Mouse (Mus musculus) urinary bladder, postnatal 25 days (tissue): Measurements from ENCODE around the gene Rcsd1.
"Not testable (repeated sequence)": the region's sequence is repeated elsewhere in the genome, so short reads cannot be mapped to it uniquely, and the experiment has no call there.

Source experiments
- DNase-seq: peaks from one replicate; pipeline ENCODE4 v3.0.0; 2022; ENCODE audit warnings: low spot score

Gene Rcsd1

GRCm38 (mm10) chr1:165689845-165690244 lies 19.7 kb downstream of the Rcsd1 start:
- no peak for DNase-seq

DNA sequence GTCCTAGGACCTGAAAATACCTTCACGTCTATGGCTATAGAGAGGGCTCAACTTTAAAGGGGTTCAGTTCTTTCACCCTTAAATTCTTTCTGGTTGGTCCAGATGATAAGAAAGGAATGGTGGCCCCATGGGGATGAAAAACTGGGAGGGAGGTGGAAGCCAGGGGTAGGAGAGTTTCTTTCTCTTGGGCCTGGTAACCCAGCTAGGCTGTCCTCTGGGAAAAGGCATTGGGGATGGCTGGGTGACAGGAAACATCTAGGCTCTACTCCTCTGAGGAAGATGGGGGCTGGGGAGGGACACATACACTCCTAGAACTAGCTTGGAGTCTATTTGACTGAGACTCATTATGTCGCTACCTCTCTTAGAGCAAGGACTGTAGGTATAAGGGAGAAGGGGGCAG lies 21.7 kb downstream of the Rcsd1 start:
- DNase-seq = no peak

DNA sequence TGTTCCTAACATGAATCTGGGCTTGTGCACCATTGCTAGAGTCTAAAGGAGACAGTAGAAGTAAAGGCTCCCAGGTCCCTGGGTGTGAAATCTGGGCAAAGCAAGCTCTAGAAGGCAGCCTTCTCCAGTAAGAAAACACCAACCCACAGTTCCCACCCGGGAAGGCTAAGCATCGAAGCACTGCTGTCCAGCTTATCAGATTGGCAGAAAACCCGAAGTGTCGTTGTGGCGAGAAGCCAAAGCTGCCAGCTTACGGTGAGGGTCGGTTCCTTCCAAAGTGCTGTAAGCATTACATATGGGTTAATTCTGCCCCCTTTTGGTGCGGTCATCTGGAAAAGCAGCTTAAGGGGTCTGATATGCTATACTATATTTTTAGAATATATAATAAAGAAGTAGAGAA lies 22.6 kb downstream of the Rcsd1 start:
- no peak for DNase-seq

DNA sequence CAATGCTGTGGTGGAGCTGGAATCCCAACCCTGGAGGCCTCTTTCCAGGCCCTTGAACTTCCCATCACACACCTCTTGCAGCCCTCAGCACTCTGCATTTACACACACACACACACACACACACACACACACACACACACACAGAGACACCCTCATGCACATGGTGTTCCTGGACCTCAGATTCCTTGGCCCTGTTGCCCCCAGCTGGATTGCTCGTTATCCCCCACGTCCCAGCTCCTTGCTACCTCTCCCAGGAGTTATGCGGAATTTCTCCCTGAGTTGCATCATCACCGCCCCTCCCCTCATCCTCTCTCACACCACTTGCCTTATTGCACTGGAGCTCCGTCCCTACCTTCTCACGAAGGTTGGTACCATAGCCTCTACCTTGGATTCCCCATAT lies 23.2 kb downstream of the Rcsd1 start:
- DNase-seq = no peak

- DNase-seq = no peak
These were observed 25.0 kb downstream of the Rcsd1 start for GRCm38 (mm10) chr1:165684261-165685203.

DNA sequence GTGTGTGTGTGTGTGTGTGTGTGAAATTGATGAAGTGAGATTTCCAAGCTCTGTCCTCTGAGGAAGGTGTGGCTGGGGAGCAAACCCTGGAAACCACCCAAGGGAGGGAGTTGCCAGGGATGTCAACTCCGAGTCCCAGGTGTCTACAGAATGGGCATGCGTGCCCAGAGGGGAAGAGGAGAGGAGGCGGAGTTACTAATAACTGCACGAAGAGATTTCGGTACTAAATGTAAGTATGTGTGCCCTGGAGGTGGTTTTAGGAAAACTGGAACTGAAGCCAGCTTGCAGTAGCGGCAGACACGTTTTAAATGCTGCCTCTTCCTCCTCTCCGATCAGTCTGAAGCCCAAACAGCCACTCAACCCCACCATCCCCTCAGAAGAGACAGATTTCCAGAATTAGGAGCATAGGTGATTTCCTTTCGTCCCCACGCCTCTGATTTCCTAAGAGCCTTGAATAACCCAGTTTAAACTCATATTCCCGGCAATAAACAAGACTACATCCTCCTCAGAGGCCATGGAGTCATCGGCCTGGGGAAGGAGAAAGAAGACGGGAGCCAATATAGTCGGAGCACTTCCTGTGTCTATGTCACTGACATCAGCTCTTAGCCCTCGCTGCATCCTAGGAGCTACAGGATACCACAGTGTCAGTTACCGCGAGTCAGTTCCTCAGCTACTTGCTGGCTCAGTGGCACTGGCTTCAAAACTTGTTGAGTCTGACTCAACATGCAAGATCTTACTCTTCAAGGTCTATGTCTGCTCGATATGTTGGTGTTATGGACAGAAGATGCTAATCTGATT lies 27.3 kb downstream of the Rcsd1 start:
- DNase-seq = no peak

DNA sequence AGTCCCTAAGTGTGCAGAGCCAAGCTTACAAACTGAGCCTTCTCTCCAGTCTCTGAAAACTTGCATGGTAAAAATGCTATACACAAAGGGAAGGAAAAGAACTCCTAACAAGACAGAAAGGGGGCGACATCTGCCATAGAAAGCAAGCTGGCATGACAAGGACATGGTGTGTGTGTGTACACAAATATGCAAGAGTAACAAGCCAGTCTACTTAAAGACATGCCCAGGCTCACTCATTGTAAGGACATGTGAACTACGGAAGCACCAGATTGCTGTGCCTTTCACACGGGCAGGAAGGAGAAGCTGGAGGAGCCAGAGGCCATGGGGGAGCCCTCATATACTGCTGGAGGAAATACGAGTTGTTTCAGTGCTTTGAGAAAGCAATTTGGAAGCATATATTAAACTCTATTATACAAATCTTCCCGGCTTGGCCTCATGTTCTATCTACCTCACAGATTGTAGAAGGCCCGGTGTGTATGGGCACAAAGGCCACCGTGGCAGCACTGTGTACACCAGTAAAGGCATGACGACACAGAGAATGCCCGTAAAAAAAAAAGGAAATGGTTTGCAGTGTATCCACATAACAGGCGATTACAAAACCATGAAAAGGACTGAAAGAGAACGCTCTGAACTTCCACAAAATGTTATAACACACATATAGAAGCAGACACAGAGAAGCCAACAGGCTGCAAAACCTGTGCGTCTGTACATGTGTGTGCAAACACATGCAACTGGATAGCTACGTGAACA lies 28.3 kb downstream of the Rcsd1 start:
- no peak for DNase-seq

GRCm38 (mm10) chr1:165680086-165680485 lies 29.5 kb downstream of the Rcsd1 start:
- not testable (repeated sequence) for DNase-seq

- DNase-seq = no peak
These were observed 29.9 kb downstream of the Rcsd1 start for GRCm38 (mm10) chr1:165679618-165679997.

GRCm38 (mm10) chr1:165678861-165679617 lies 30.5 kb downstream of the Rcsd1 start:
- no peak for DNase-seq

DNA sequence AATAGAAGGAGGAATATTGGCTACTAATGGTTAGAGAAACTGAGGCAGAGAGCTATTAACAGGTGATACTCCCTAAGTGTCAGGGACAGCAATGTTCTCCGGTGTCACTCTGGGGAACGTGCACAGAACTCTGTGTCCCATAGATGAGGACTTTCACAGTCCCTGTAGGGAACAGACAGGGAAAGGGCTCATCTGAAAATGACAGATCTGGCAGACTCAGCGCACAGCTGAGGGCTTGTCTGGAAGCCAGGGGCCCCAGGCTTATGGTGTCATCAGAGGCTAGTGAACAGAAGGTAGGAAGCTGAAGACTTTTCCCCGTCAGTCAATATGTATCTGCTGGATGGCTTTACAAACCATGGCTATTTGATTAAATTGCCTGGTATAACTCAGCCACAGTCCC lies 32.0 kb downstream of the Rcsd1 start:
- no peak for DNase-seq

DNA sequence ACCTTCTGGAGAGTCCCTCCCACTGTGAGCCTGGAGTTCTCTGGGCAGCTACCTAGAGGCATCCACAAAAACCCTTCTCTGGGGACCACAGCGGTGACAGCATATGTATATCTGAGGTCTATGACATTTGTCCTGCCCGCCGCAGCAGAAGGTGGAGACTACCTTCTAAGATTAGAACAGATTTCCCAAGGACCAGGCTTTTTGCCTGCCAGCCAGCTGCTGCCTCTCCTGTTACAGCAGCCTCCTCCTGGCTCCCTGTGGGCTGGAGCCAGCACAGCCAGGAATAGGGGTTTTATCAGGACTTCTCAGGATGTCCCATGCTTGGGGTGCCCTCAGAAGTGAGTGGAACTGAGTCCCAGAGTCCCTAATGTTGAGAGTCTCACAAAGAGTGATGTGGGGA lies 32.6 kb downstream of the Rcsd1 start:
- no peak for DNase-seq

GRCm38 (mm10) chr1:165675167-165675566 lies 34.4 kb downstream of the Rcsd1 start:
- DNase-seq = no peak

- no peak for DNase-seq
These were observed 37.2 kb downstream of the Rcsd1 start for GRCm38 (mm10) chr1:165672355-165672754.

DNA sequence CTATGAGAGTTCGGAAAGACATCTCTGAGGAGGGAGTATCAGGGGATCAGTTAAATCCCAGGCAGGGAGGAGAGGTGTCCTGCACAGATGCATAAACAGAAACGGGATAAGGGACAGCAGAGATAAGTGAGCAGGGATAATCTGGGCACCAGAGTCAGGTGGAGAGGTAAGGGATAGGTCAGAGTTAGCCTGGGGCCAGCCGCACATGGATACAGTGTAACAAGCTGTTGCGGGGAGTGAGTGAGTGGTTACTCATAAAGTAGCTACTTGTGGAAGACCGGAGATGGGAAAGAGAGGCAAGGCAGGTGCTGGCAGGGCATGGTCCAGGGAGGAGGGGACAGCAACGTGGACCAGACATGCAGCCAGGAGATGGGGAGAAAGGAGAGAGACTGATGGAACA lies 39.5 kb downstream of the Rcsd1 start:
- DNase-seq = no peak

DNA sequence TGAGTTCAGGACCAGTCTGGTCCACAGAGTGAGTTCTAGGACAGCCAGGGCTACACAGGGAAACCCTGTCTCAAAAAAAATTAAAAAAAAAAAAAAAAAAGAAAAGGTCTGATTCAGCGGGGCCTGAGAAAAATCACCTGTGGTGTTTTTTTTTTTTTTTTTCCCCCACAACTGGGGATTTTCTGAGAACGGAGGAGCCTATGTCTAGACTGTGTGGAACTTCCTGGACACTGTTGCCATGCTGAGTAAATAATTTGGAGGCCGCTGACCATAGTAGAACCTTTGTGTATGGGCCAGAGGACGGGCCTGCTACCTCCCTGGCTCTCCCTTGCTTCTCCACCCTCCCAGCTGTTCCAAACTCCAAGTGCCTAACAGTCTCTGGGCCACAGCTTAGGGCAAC lies 40.7 kb downstream of the Rcsd1 start:
- no peak for DNase-seq

DNA sequence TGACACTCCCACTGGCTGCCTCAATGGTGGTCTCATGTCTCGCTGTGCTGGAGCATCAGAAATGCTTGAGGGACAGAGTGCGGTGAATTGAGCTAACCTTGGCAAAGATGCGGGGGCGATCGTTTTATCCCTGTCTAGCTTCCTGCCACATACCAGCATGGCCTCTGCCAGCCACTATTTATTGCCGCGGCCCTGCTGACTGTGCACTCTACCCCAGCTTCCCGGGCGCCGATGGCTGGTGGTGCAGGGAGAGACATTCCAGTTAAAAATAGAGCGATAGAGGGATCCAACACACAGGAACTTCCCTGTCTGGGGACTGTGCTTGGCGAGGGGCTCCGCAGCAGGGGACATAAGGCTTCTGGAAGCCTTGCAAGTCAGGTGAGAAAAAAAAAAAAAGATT lies 42.2 kb downstream of the Rcsd1 start:
- no peak for DNase-seq

GRCm38 (mm10) chr1:165666944-165667343 lies 42.6 kb downstream of the Rcsd1 start:
- no peak for DNase-seq

GRCm38 (mm10) chr1:165665758-165666157 lies 43.8 kb downstream of the Rcsd1 start:
- DNase-seq = no peak

DNA sequence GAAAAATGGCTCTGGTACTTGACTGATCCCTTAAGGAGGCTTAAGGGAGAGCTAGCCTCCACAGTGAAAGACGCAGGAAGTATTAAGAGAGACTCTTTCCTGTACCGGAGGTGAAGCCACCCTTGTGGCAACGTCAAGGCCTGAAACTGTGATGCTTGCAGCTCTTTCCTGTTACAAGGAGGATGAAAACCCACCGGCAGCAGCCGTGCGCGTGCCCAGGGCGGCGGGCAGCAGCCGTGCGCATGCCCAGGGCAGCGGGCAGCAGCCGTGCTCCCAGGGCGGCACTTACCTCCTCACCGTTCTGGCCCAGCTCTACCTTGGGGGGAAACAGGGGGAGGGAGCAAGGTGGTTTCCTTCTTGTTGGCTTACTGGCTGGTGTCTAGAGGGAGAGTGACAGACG lies 46.3 kb downstream of the Rcsd1 start:
- no peak for DNase-seq

DNA sequence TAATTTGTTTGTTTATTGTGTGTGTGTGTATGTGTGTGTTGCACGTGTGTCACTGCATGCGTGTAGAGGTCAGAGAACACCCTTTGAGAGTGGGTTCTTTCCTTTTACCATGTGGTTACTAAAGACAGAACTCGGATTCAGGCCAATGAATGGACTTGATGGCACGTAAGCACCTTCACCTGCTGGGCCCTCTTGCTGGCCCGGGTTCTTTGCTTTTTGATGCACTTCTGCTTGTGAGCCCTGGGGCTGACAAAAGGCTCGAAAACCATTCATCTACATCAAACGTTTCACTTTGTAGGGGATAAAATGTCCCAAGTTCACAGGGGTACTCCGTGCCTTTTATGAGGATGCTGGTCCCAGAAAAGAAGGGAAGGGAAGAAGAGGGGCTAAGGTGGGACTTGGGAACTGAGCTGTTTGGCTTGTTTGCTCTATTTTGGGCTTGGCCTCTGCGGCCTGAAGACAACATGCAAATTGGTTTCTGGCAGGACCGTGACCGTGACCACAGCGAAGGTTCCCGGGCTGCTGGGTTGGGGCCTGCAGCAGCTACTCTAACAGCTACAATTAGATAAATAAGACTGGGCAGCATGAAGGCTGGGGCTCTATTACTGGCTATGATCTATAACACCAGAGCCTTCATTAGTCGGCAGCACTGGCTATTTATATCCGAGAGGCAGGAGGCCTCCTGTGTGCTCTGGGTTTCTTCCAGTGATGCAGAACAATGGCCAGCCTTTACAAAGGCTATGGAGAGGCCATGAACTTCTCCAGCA lies 46.9 kb downstream of the Rcsd1 start:
- DNase-seq = no peak
